In genomic region chr5:51711860-51712560, GRCm38 (mm10) we compare ENCODE assay signal across 15 mouse cellular contexts.
A peak's percentile ranks its signal among the peaks of the same experiment; 100 is the strongest.
DNase-seq lines count a peak whose midpoint lies in the region.
"Had no signal": no experiment of that assay in that cellular context is flagged by ENCODE, and none has a peak within 500 bp of the region (broad histone marks: within the 10 kb centered on the region; RNA-seq: fewer than 3 reads in every experiment).

No protein-coding gene starts in this region.

- no peak overlapping the region for H3K27ac ChIP-seq in heart, embryonic 10.5 days
- H3K27ac ChIP-seq: hindbrain, embryonic 12.5 days; kidney, postnatal 0 days; neural tube, embryonic 12.5 days had no signal

- no peaks in the 10 kb centered on the region for H3K27me3 ChIP-seq in heart, embryonic 10.5 days (ENCODE audit: insufficient read depth, poor library complexity, severe bottlenecking)
- H3K27me3 ChIP-seq: hindbrain, embryonic 12.5 days; neural tube, embryonic 12.5 days had no signal

- H3K9me3 ChIP-seq in heart, embryonic 10.5 days: no peaks in the 10 kb centered on the region
- H3K9me3 ChIP-seq: hindbrain, embryonic 12.5 days; neural tube, embryonic 12.5 days had no signal

- DNase-seq in adrenal gland, postnatal 14 days: peak; percentile 16
- DNase-seq in adrenal gland, postnatal 4 days (ENCODE audit: low spot score in 2 of 2): no peak
- DNase-seq in retina, embryonic 14.5 days (ENCODE audit: low spot score): peak; percentile 32
- DNase-seq in retina, postnatal 1 day: no peak
- peak; percentile 27 for DNase-seq in lung, postnatal 14 days
- DNase-seq in urinary bladder, adult 2 months (ENCODE audit: low spot score): no peak
- no peak for DNase-seq in heart, embryonic 10.5 days (ENCODE audit: low spot score)
- DNase-seq: B cell, adult 2 months; cerebellum, adult 9-11 months; gastrocnemius, postnatal 10 days; right cerebral cortex, postnatal 25 days; thymus, postnatal 14 days had no signal

- H3K4me3 ChIP-seq in heart, embryonic 10.5 days: no peak overlapping the region
- H3K4me3 ChIP-seq: hindbrain, embryonic 12.5 days; neural tube, embryonic 12.5 days had no signal

- 69% methylated on average over 8 of the region's 8 CpGs for WGBS in heart, embryonic 10.5 days

- peaks cover 6% of the 10 kb centered on the region; the same call in 1 of the 2 replicates for H3K4me1 ChIP-seq in heart, embryonic 10.5 days
- H3K4me1 ChIP-seq: hindbrain, embryonic 12.5 days; neural tube, embryonic 12.5 days had no signal

- H3K36me3 ChIP-seq in heart, embryonic 10.5 days: no peaks in the 10 kb centered on the region
- H3K36me3 ChIP-seq: hindbrain, embryonic 12.5 days; neural tube, embryonic 12.5 days had no signal

Comparison
In these comparisons a context has a peak if more than half of its experiments do, and no peak if none do; other contexts are left out.
1. DNase-seq: peak in adrenal gland, postnatal 14 days (single experiment), retina, embryonic 14.5 days (single experiment) and lung, postnatal 14 days (single experiment); none in adrenal gland, postnatal 4 days (0 of 2), retina, postnatal 1 day (single experiment), urinary bladder, adult 2 months (single experiment) and heart, embryonic 10.5 days (single experiment).